Mouse (Mus musculus) olfactory bulb, adult 2 months (tissue): ENCODE results near the gene Nell1.

ENCODE experiments used
- CTCF ChIP-seq: fragments of 200-500 bp; IDR thresholded peaks from 2 replicates; pipeline ENCODE4 v1.5.1; 2012; ENCODE audit warnings: low read depth, mild to moderate bottlenecking, low read length, moderate library complexity; ENCODE audit not compliant: insufficient read depth
- POLR2A ChIP-seq: fragments of 200-500 bp; IDR thresholded peaks from 2 replicates; pipeline ENCODE4 v1.6.1; 2012; ENCODE audit warnings: mild to moderate bottlenecking, low read depth, low read length, moderate library complexity; ENCODE audit not compliant: insufficient read depth

- TF ChIP-seq CTCF (no peak), POLR2A (no peak)
Measured at GRCm38 (mm10) chr7:49985947-49986346, 11.3 kb downstream of the Nell1 start.
